Mouse (Mus musculus): ENCODE measurements around the gene Gys1. TPM values are rescaled to one million over a fixed set of nuclear protein-coding genes. Genes with fewer than 3 reads are reported as not detected.

Gys1 gene
- polyA plus RNA-seq, 1 experiment, result 11.2 TPM

Other genes with a start within 250 kb of the Gys1 start
- 0.09 TPM in 1 of 2 replicates, not detected in the other for gene Ccdc155, start 230.0 kb upstream of the Gys1 start, polyA plus RNA-seq (2012; rRNA removed)
- gene Dkkl1, start 222.7 kb upstream of the Gys1 start, polyA plus RNA-seq (2012; rRNA removed), result 0.47 and 0.67 TPM in 2 replicates
- gene Tead2, start 219.1 kb upstream of the Gys1 start, polyA plus RNA-seq (2012; rRNA removed), result 8.9 and 11.4 TPM in 2 replicates
- gene Cd37, start 195.7 kb upstream of the Gys1 start, polyA plus RNA-seq (2012; rRNA removed), result 57.3 and 66.8 TPM in 2 replicates
- not detected in 2 replicates for gene Slc6a16, start 193.8 kb upstream of the Gys1 start, polyA plus RNA-seq (2012; rRNA removed)
- gene Slc6a21, start 157.3 kb upstream of the Gys1 start, polyA plus RNA-seq (2012; rRNA removed), result not detected in 2 replicates
- gene Trpm4, start 101.1 kb upstream of the Gys1 start, polyA plus RNA-seq (2012; rRNA removed), result 182 and 185 TPM in 2 replicates
- gene Hrc, start 99.6 kb upstream of the Gys1 start, polyA plus RNA-seq (2012; rRNA removed), result 0.40 and 0.67 TPM in 2 replicates
- gene Ppfia3, start 67.8 kb upstream of the Gys1 start, polyA plus RNA-seq (2012; rRNA removed), result 47.1 and 70.3 TPM in 2 replicates
- gene Lin7b, start 64.3 kb upstream of the Gys1 start, polyA plus RNA-seq (2012; rRNA removed), result 4.5 and 7.9 TPM in 2 replicates
- gene Snrnp70, start 39.1 kb upstream of the Gys1 start, polyA plus RNA-seq (2012; rRNA removed), result 102 and 165 TPM in 2 replicates
- 0.06 TPM in 1 of 2 replicates, not detected in the other for gene Kcna7, start 29.2 kb upstream of the Gys1 start, polyA plus RNA-seq (2012; rRNA removed)
- gene Ntf5, start 21.1 kb upstream of the Gys1 start, polyA plus RNA-seq (2012; rRNA removed), result 0.10 and 0.16 TPM in 2 replicates
- not detected in 2 replicates for gene Lhb, start 14.0 kb upstream of the Gys1 start, polyA plus RNA-seq (2012; rRNA removed)
- gene Ruvbl2, start 3.3 kb downstream of the Gys1 start, polyA plus RNA-seq (2012; rRNA removed), result 70.5 and 70.6 TPM in 2 replicates
- 1,842 and 2,045 TPM in 2 replicates for gene Ftl1, start 25.0 kb downstream of the Gys1 start, polyA plus RNA-seq (2012; rRNA removed)
- gene Bax, start 32.1 kb downstream of the Gys1 start, polyA plus RNA-seq (2012; rRNA removed), result 105 and 106 TPM in 2 replicates
- gene Tulp2, start 47.0 kb downstream of the Gys1 start, polyA plus RNA-seq (2012; rRNA removed), result 0.30 TPM in 1 of 2 replicates, not detected in the other
- not detected in 2 replicates for gene Gm45808, start 52.0 kb downstream of the Gys1 start, polyA plus RNA-seq (2012; rRNA removed)
- 0.45 and 1.4 TPM in 2 replicates for gene Dhdh, start 54.0 kb downstream of the Gys1 start, polyA plus RNA-seq (2012; rRNA removed)
- gene Nucb1, start 75.6 kb downstream of the Gys1 start, polyA plus RNA-seq (2012; rRNA removed), result 384 and 422 TPM in 2 replicates
- 14.8 and 18.4 TPM in 2 replicates for gene Ppp1r15a, start 91.4 kb downstream of the Gys1 start, polyA plus RNA-seq (2012; rRNA removed)
- 4.0 and 4.6 TPM in 2 replicates for gene Plekha4, start 91.5 kb downstream of the Gys1 start, polyA plus RNA-seq (2012; rRNA removed)
- 0.30 and 0.50 TPM in 2 replicates for gene Hsd17b14, start 120.0 kb downstream of the Gys1 start, polyA plus RNA-seq (2012; rRNA removed)
- gene Bcat2, start 135.3 kb downstream of the Gys1 start, polyA plus RNA-seq (2012; rRNA removed), result 33.8 and 40.9 TPM in 2 replicates
- gene Fgf21, start 180.6 kb downstream of the Gys1 start, polyA plus RNA-seq (2012; rRNA removed), result 0.25 and 0.29 TPM in 2 replicates
- 2.5 and 2.7 TPM in 2 replicates for gene Fut1, start 182.4 kb downstream of the Gys1 start, polyA plus RNA-seq (2012; rRNA removed)
- gene Izumo1, start 187.0 kb downstream of the Gys1 start, polyA plus RNA-seq (2012; rRNA removed), result 0.07 and 0.25 TPM in 2 replicates
- 5.0 and 5.3 TPM in 2 replicates for gene Rasip1, start 192.6 kb downstream of the Gys1 start, polyA plus RNA-seq (2012; rRNA removed)
- gene Mamstr, start 205.1 kb downstream of the Gys1 start, polyA plus RNA-seq (2012; rRNA removed), result 0.77 and 1.3 TPM in 2 replicates
- gene Fut2, start 231.6 kb downstream of the Gys1 start, polyA plus RNA-seq (2012; rRNA removed), result 11.6 and 64.5 TPM in 2 replicates
- gene Ntn5, start 249.2 kb downstream of the Gys1 start, polyA plus RNA-seq (2012; rRNA removed), result 0.92 and 4.4 TPM in 2 replicates